Mouse (Mus musculus) CD4-positive helper T cell, adult 2 months (primary cell): ENCODE results near the gene Sfxn4.

Experiments used
- DNase-seq: peaks from one replicate; pipeline ENCODE4 v3.0.0-alpha.2; 2012; ENCODE audit warnings: low read depth, missing footprints, low spot score

The Sfxn4 gene

GRCm38 (mm10) chr19:60837747-60838146, 23.5 kb downstream of the Sfxn4 start:
- DNase-seq: peak; percentile 73

- DNase-seq: no peak
Observed at GRCm38 (mm10) chr19:60818677-60819076, 42.6 kb downstream of the Sfxn4 start.

GRCm38 (mm10) chr19:60813133-60813532, 48.1 kb downstream of the Sfxn4 start:
- no peak for DNase-seq

- no peak for DNase-seq
Observed at GRCm38 (mm10) chr19:60812036-60812389, 49.3 kb downstream of the Sfxn4 start.

GRCm38 (mm10) chr19:60811098-60812035, 49.9 kb downstream of the Sfxn4 start, which contains the start of gene Fam45a:
Gene Fam45a, plus strand, starts transcription at chr19:60811585.
- peak; percentile 94 for DNase-seq

- no peak for DNase-seq
Observed at GRCm38 (mm10) chr19:60809927-60810326, 51.4 kb downstream of the Sfxn4 start.

GRCm38 (mm10) chr19:60804903-60805302, 56.4 kb downstream of the Sfxn4 start:
- DNase-seq: no peak

- DNase-seq: no peak
Observed at GRCm38 (mm10) chr19:60799867-60800569, 61.3 kb downstream of the Sfxn4 start.

- DNase-seq: no peak
Observed at GRCm38 (mm10) chr19:60797415-60797814, 63.9 kb downstream of the Sfxn4 start.

- DNase-seq: no peak
Observed at GRCm38 (mm10) chr19:60795244-60795643, 66.0 kb downstream of the Sfxn4 start.

GRCm38 (mm10) chr19:60793170-60793707, 68.0 kb downstream of the Sfxn4 start:
- DNase-seq: no peak

GRCm38 (mm10) chr19:60791164-60791563, 70.1 kb downstream of the Sfxn4 start:
- DNase-seq: no peak

GRCm38 (mm10) chr19:60790551-60791161, 70.6 kb downstream of the Sfxn4 start, which contains the start of gene Eif3a:
Gene Eif3a, minus strand, starts transcription at chr19:60790658.
- peak; percentile 97 for DNase-seq

GRCm38 (mm10) chr19:60789919-60790506, 71.3 kb downstream of the Sfxn4 start:
- peak; percentile 75 for DNase-seq

GRCm38 (mm10) chr19:60789452-60789851, 71.8 kb downstream of the Sfxn4 start:
- peak; percentile 41 for DNase-seq

GRCm38 (mm10) chr19:60788214-60788960, 72.9 kb downstream of the Sfxn4 start:
- no peak for DNase-seq

GRCm38 (mm10) chr19:60787465-60788150, 73.7 kb downstream of the Sfxn4 start:
- peak; percentile 18 for DNase-seq
